Mouse (Mus musculus): ENCODE results near the gene Tmem178.

DNA sequence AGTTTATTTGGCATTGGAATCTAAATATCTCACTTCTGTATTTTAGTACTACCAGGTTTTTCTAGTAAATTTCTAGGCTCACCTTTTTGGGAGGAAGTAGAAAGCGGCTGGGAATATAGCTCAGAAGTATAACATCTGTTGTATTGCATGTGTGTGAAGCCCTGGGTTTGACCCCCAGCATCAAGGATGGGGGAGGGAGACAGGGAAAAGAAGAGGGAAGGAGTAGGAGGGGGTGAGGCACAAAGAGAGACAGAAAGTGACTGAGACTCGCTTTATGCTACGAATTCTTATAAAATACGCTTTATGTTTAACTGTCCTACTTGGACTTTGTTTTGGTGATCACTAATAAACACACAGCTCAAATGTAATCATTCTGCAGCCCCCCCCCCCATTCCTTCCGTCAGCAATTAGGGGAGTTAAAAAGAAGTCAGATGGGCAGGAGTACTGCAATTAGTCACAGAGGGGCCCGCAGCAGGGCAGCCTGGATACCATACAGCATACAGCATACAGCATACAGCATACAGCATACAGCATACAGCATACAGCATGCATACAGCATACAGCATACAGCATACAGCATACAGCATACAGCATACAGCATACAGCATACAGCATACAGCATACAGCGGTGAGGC is 103.6 kb downstream of the Tmem178 start:
- TF ChIP-seq CTCF (conservative IDR thresholded peaks at IDR 0.05; ENCODE audit: insufficient read depth, insufficient read length, low read depth, low read length): no peak
- no peak for TF ChIP-seq POLR2A (IDR thresholded peaks at IDR 0.05; ENCODE audit: low read depth, low read length)

All from kidney, adult 2 months (tissue).